Mouse (Mus musculus) right cerebral cortex, postnatal 36 days (tissue): ENCODE results near the gene Zp3.

Experiments
- DNase-seq, 2 experiments: peaks; one replicate each; pipeline ENCODE4 v3.0.0; 2022; ENCODE audit warnings: low spot score in 2 of 2, mixed read lengths in 1 of 2

Gene Zp3

GRCm38 (mm10) chr5:135979904-135980303 is at the start of gene Zp3:
TSS of gene Zp3 (plus strand) at chr5:135980099.
- DNase-seq: no peak

GRCm38 (mm10) chr5:135931526-135931925 is 48.4 kb upstream of the Zp3 start:
- DNase-seq: peak in 1 of 2 experiments; percentile 65

GRCm38 (mm10) chr5:135932359-135932758 is 47.5 kb upstream of the Zp3 start:
- DNase-seq: no peak

DNA sequence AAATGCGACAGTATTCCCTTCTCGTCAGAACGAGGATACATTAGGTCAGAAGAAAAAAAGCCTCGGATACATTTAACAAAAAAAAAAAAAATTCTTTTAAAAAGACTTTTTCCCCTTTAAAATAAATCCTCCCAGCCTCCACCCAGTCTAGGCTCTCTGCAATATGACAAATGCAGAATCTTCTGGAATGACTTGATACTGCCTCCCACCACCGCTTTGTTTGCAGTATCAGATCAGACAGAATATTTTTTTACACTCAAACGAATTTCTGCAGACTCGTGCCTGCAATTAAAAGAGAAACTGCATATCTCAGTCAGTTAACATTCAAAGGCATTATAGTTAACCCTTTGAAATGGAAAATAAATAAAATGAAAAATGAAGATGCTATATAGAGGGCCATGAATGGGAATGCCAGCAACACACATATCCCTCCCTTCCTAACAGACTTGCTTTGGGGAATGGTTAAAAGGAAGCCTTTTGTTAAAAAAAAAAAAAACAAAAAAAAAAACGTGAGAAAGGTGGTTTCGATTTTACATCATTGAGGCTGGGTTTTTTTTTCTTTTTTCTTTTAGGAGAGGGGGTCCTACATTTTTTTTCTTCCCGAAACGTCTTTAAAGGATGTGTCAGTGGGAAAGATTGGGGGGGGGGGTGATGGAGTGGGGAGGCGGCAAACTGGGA is 46.5 kb upstream of the Zp3 start:
- DNase-seq: no peak

DNA sequence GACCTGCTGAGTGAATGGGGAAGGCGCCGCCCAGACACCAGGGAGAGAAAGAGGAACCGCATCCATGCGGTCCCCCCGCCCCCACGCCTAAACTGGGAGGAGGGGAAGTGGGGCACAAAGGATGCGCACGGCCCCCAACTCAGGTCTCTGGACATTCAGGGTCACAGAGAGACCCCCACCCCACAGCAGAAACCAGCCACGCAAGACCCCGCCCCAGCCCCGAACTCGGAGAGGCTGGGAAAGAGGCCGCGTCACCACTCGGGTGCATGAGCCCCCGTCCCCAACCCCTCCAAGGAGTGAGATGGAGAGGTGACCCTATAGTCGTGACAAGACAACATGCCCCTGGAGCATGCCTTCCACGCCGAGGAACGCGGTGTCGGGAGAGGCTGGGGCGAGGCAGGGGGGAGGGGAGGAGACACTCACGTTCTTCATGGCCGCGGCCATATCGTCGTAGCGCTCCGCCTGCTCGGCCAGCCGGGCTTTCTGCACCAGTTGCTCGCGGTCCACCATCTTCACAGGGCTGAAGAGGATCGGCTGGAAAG is 45.9 kb upstream of the Zp3 start:
- peak; percentile 59 to 69 for DNase-seq

GRCm38 (mm10) chr5:135934481-135935175 is 45.3 kb upstream of the Zp3 start, which contains the start of gene Ywhag:
TSS of gene Ywhag (minus strand) at chr5:135934616.
- DNase-seq: peak; percentile 93 to 95

GRCm38 (mm10) chr5:135935176-135935523 is 44.7 kb upstream of the Zp3 start:
- no peak for DNase-seq

DNA sequence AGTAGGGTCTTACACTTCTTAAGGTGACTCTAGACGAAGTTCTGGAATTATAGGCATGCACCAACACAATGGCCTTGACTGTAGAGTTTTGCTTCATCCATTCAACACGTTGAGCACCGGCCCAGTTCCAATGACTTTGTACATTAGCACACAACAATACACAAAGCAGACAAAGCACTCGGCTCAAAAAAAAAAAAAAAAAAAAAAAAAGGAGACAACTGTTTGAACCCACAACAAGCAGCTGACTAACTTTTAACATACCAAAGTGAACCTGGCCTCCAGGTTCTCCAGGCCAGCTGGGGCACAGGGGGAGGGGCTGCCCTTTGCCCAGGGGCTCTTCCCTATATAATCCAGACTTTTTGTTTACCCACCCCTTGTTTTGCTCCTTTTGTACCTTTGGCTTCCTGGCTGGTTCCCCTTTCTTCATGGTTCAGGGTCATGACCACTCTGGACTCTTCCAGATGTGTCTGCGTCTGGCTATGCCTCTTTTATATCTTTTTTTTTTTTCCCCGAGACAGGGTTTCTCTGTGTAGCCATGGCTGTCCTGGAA is 44.2 kb upstream of the Zp3 start:
- DNase-seq: no peak

- DNase-seq: no peak
Measured at GRCm38 (mm10) chr5:135940587-135940986, 39.3 kb upstream of the Zp3 start.

- no peak for DNase-seq
Measured at GRCm38 (mm10) chr5:135942710-135943109, 37.2 kb upstream of the Zp3 start.

GRCm38 (mm10) chr5:135945916-135946408 is 33.9 kb upstream of the Zp3 start:
- DNase-seq: no peak

- no peak for DNase-seq
Measured at GRCm38 (mm10) chr5:135946621-135947020, 33.3 kb upstream of the Zp3 start.

GRCm38 (mm10) chr5:135950710-135951412 is 29.0 kb upstream of the Zp3 start:
- DNase-seq: no peak

- DNase-seq: no peak
Measured at GRCm38 (mm10) chr5:135951660-135952059, 28.2 kb upstream of the Zp3 start.

- no peak for DNase-seq
Measured at GRCm38 (mm10) chr5:135952830-135953229, 27.1 kb upstream of the Zp3 start.

DNA sequence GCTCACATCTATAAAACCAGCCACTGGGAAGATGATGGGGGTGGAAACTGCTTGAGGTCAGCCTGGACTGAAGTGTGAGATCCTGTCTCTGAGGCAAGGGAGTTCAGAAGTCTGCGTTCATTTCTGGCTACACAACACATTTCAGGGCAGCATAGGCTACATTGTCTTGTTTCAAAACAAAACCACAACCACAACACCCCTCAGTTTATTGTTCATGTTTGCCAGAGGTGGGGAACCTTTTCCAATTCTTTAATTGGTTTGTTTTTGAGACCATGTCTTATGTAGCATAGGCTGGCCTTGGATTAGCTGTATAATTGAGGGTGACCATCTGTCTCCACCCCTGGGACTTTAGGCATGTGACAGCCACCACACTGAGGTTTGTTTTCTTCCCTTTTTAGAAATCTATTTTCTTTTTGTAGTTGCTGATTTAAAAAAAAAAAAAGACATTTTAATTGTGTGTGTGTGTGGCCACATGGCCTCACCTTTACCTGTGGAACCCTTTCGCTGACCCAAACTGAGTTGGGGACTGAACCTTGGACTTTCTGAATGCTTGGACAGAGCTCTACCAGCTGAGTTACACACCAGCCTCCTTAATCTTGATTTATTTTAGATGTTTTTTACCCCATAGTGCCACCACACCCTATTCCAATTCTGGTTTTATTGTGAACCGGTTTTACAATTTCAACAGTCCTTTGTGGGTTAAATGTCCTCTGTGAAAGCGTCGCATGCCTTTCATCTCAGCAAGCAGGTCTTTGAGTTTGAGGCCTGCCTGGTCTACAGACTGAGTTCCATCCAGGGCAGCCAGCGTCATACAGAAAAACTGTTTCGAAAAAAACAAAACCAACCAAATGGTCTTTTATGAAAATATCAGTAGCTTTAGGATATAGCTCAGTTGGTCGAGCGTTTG is 23.3 kb upstream of the Zp3 start:
- no peak for DNase-seq

- DNase-seq: peak; percentile 91 to 96
Measured at GRCm38 (mm10) chr5:135957207-135957974, 22.5 kb upstream of the Zp3 start.

DNA sequence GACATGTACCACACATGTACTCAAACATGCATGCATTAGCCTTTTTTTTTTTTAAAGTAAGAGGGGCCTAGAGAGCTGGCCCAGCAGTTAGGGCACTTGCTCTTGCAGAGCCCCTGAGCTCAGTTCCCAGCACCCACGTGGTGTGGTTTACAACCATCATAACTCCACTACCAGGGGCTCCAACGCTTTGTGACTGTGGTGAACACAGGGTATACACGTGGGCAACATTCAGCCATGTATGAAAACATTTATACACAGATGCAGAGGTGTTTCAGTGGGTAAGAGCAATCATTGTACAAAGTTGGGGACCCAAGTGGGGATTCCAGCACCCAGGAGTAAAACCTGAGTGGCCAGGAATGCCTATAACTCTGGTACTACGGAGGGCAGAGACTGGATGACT is 21.5 kb upstream of the Zp3 start:
- no peak for DNase-seq

DNA sequence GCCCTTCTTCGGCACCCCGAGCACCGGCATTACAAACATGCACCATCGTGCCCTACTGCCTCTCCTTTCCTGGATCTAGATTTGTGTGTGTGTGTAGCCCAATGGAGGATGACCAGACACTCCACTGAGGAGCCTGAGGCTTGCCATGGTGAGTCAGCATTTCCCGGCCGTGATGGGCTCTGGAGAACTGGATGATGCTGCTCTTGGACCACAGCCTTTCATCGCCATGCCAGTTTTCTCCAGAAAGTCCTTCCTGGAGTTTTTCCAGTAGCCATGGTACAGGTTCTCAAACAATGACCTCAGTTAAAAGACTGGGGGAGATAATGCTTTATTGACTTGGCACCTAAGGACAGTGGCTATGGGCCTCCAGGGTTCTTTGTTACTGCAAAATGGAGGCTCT is 20.0 kb upstream of the Zp3 start:
- DNase-seq: no peak
